Mouse (Mus musculus): ENCODE results near the gene Them7.

Gene Them7

GRCm38 (mm10) chr2:105416660-105417348, 192.7 kb downstream of the Them7 start:
- no peak for DNase-seq (ENCODE audit: low spot score)

- no peak for DNase-seq (ENCODE audit: low spot score)
Observed at GRCm38 (mm10) chr2:105417663-105418062, 193.5 kb downstream of the Them7 start.

GRCm38 (mm10) chr2:105418629-105419227, 194.6 kb downstream of the Them7 start:
- DNase-seq (ENCODE audit: low spot score), result no peak

GRCm38 (mm10) chr2:105427447-105427846, 203.3 kb downstream of the Them7 start:
- no peak for DNase-seq (ENCODE audit: low spot score)

- DNase-seq (ENCODE audit: low spot score), result no peak
Observed at GRCm38 (mm10) chr2:105428029-105428428, 203.9 kb downstream of the Them7 start.

- no peak for DNase-seq (ENCODE audit: low spot score)
Observed at GRCm38 (mm10) chr2:105428467-105428866, 204.3 kb downstream of the Them7 start.

Measured in MN1 (cell line).